Mouse (Mus musculus) ES-Bruce4 (cell line): Measurements from ENCODE around the gene Wdr5. TPM values are rescaled to one million over a fixed set of nuclear protein-coding genes. Genes with fewer than 3 reads are reported as not detected.
"Not testable (repeated sequence)": the region's sequence is repeated elsewhere in the genome, so short reads cannot be mapped to it uniquely, and the experiment has no call there.

ENCODE experiments used
- H3K27ac ChIP-seq: 2 replicates; pipeline ENCODE4 v1.5.1; 2012; ENCODE audit warnings: low read length, inconsistent platforms; ENCODE audit not compliant: insufficient read depth
- H3K27me3 ChIP-seq: 2 replicates; pipeline ENCODE4 v1.6.1; 2012; ENCODE audit warnings: mild to moderate bottlenecking, low read length, inconsistent platforms; ENCODE audit not compliant: control insufficient read depth, poor library complexity, insufficient read depth, severe bottlenecking
- H3K36me3 ChIP-seq: 2 replicates; pipeline ENCODE4 v1.6.1; 2012; ENCODE audit warnings: inconsistent platforms, mild to moderate bottlenecking, low read length, moderate library complexity; ENCODE audit not compliant: control insufficient read depth, poor library complexity, insufficient read depth, severe bottlenecking
- H3K4me1 ChIP-seq: one replicate; pipeline ENCODE4 v1.8.1; 2011; ENCODE audit warnings: low read length; ENCODE audit not compliant: control insufficient read depth, insufficient read depth
- H3K4me3 ChIP-seq: 2 replicates; pipeline ENCODE4 v1.5.1; 2011; ENCODE audit warnings: low read depth, mild to moderate bottlenecking, low read length
- H3K9ac ChIP-seq: 2 replicates; pipeline ENCODE4 v1.6.1; 2012; ENCODE audit warnings: low read depth, mild to moderate bottlenecking, inconsistent platforms; ENCODE audit not compliant: poor library complexity, severe bottlenecking
- H3K9me3 ChIP-seq: replicated peaks from 2 replicates; pipeline ENCODE4 v1.6.1; 2012; ENCODE audit warnings: mild to moderate bottlenecking, low read length, inconsistent platforms; ENCODE audit not compliant: control insufficient read depth, poor library complexity, insufficient read depth, severe bottlenecking
- CTCF ChIP-seq: IDR thresholded peaks from one replicate; pipeline ENCODE4 v1.8.1; 2011; ENCODE audit warnings: low read depth, low read length
- EP300 ChIP-seq: IDR thresholded peaks from 2 replicates; pipeline ENCODE4 v1.6.1; 2011; ENCODE audit warnings: low read depth, low read length; ENCODE audit not compliant: insufficient read depth
- POLR2A ChIP-seq: IDR thresholded peaks from one replicate; pipeline ENCODE4 v1.8.1; 2011; ENCODE audit warnings: low read length; ENCODE audit not compliant: insufficient read depth
- polyA plus RNA-seq: library from polyadenylated mRNA; stranded (reverse); fragments of >200 nt; gene quantifications from 2 replicates; pipeline ENCODE4 v1.2.4, GENCODE M21; 2011; ENCODE audit warnings: low read depth; ENCODE audit not compliant: missing spikeins, insufficient read depth, insufficient read length

The Wdr5 gene
- polyA plus RNA-seq, 1 experiment = 103 TPM

GRCm38 (mm10) chr2:27544613-27545012 lies 29.7 kb downstream of the Wdr5 start:
- H3K27me3 ChIP-seq = no peaks in the 10 kb centered on the region
- no peak overlapping the region for H3K4me3 ChIP-seq
- H3K36me3 ChIP-seq = no peaks in the 10 kb centered on the region
- H3K4me1 ChIP-seq = no peaks in the 10 kb centered on the region
- no peak overlapping the region for H3K27ac ChIP-seq
- no peak overlapping the region for H3K9ac ChIP-seq
- no peak for TF ChIP-seq CTCF
- TF ChIP-seq EP300 = no peak
- TF ChIP-seq POLR2A = no peak
- peaks cover 12% of the 10 kb centered on the region for H3K9me3 ChIP-seq

GRCm38 (mm10) chr2:27545517-27545916 lies 30.6 kb downstream of the Wdr5 start:
- peaks cover 12% of the 10 kb centered on the region for H3K9me3 ChIP-seq
- not testable (repeated sequence) for H3K27ac ChIP-seq, H3K4me3 ChIP-seq, H3K4me1 ChIP-seq, H3K9ac ChIP-seq, H3K36me3 ChIP-seq, H3K27me3 ChIP-seq

GRCm38 (mm10) chr2:27546041-27546440 lies 31.1 kb downstream of the Wdr5 start:
- not testable (repeated sequence) for H3K4me3 ChIP-seq, H3K27ac ChIP-seq, H3K9ac ChIP-seq, H3K27me3 ChIP-seq, H3K36me3 ChIP-seq, H3K4me1 ChIP-seq
- H3K9me3 ChIP-seq = peaks cover 12% of the 10 kb centered on the region

- Histone ChIP-seq H3K27me3 (no peaks in the 10 kb centered on the region), H3K9ac (no peak overlapping the region), H3K4me1 (no peaks in the 10 kb centered on the region), H3K36me3 (no peaks in the 10 kb centered on the region), H3K9me3 (peaks cover 12% of the 10 kb centered on the region), H3K27ac (no peak overlapping the region), H3K4me3 (no peak overlapping the region)
- TF ChIP-seq CTCF (no peak), POLR2A (no peak), EP300 (no peak)
These were observed 32.4 kb downstream of the Wdr5 start for GRCm38 (mm10) chr2:27547326-27547725.

GRCm38 (mm10) chr2:27547986-27548385 lies 33.0 kb downstream of the Wdr5 start:
- H3K4me3 ChIP-seq = no peak overlapping the region
- no peak overlapping the region for H3K9ac ChIP-seq
- H3K27me3 ChIP-seq = no peaks in the 10 kb centered on the region
- H3K36me3 ChIP-seq = no peaks in the 10 kb centered on the region
- TF ChIP-seq POLR2A (no peak), EP300 (no peak), CTCF (no peak)
- no peaks in the 10 kb centered on the region for H3K4me1 ChIP-seq
- H3K9me3 ChIP-seq = peaks cover 12% of the 10 kb centered on the region
- no peak overlapping the region for H3K27ac ChIP-seq

GRCm38 (mm10) chr2:27548664-27549369 lies 33.9 kb downstream of the Wdr5 start:
- Histone ChIP-seq H3K36me3 (no peaks in the 10 kb centered on the region), H3K27me3 (no peaks in the 10 kb centered on the region), H3K9ac (no peak overlapping the region), H3K27ac (no peak overlapping the region), H3K4me1 (no peaks in the 10 kb centered on the region), H3K4me3 (no peak overlapping the region), H3K9me3 (peaks cover 12% of the 10 kb centered on the region)
- TF ChIP-seq EP300 (no peak), POLR2A (no peak), CTCF (no peak)
